Mouse (Mus musculus) hindbrain, postnatal 0 days (tissue): ENCODE results near the gene Ssbp4. TPM values are rescaled to one million over a fixed set of nuclear protein-coding genes. Genes with fewer than 3 reads are reported as not detected.

Experiments used
- ATAC-seq: fragments of 200-750 bp; cut with Nextera tagmentation; 2 replicates; pipeline ENCODE4 v1.8.0; 2017; ENCODE audit warnings: mild to moderate bottlenecking, moderate TSS enrichment, moderate library complexity
- DNase-seq: peaks from one replicate; pipeline ENCODE4 v3.0.0-alpha.2; 2015; ENCODE audit warnings: low spot score
- H3K27ac ChIP-seq: fragments of 300-500 bp; sonication (generic); 2 replicates; pipeline ENCODE4 v1.5.1; 2014; ENCODE audit warnings: mild to moderate bottlenecking
- H3K27me3 ChIP-seq: fragments of 300-500 bp; sonication (generic); 2 replicates; pipeline ENCODE4 v1.6.1; 2014; ENCODE audit warnings: low read length, mixed read lengths; ENCODE audit not compliant: insufficient read depth
- H3K36me3 ChIP-seq: fragments of 300-500 bp; sonication (generic); 2 replicates; pipeline ENCODE4 v1.6.1; 2014; ENCODE audit warnings: low read length, mixed read lengths; ENCODE audit not compliant: insufficient read depth
- H3K4me1 ChIP-seq: fragments of 300-500 bp; sonication (generic); 2 replicates; pipeline ENCODE4 v1.6.1; 2014; ENCODE audit warnings: antibody characterized with exemption, low read length, mixed read lengths; ENCODE audit not compliant: insufficient read depth
- H3K4me2 ChIP-seq: fragments of 300-500 bp; sonication (generic); 2 replicates; pipeline ENCODE4 v1.6.1; 2014; ENCODE audit warnings: low read depth, mild to moderate bottlenecking, low read length, moderate library complexity, mixed read lengths
- H3K4me3 ChIP-seq: fragments of 300-500 bp; sonication (generic); 2 replicates; pipeline ENCODE4 v1.5.1; 2014; ENCODE audit warnings: low read length
- H3K9ac ChIP-seq: fragments of 300-500 bp; sonication (generic); replicated peaks from 2 replicates; pipeline ENCODE4 v1.6.1; 2014; ENCODE audit warnings: mild to moderate bottlenecking, low read length, moderate library complexity, mixed read lengths
- H3K9me3 ChIP-seq: fragments of 300-500 bp; sonication (generic); 2 replicates; pipeline ENCODE4 v1.6.1; 2016; ENCODE audit warnings: low read length, mixed read lengths
- CTCF ChIP-seq: IDR thresholded peaks from 2 replicates; pipeline ENCODE4 v1.5.1; 2016; ENCODE audit warnings: antibody characterized with exemption, control low read depth, low read depth
- WGBS: fragments of 180-500 bp; shearing (Covaris S2); extraction: QIAGEN DNeasy Blood & Tissue Kit; methylation state at CpG from one replicate; pipeline ENCODE4 v1.1.7; 2014; 5-methylcytosine and 5-hydroxymethylcytosine counted together
- polyA plus RNA-seq: library from polyadenylated mRNA; unstranded; fragments of >200 nt; fragmentation: Nextera tagmentation; extraction: Ambion mirVana; gene quantifications from 2 replicates; pipeline ENCODE4 v1.2.1, GENCODE M21; 2015
- total RNA-seq: library from RNA; depleted of rRNA; stranded (reverse); fragments of >200 nt; gene quantifications from 2 replicates; pipeline ENCODE4 v1.2.3, GENCODE M21; 2014

The Ssbp4 gene
- total and polyA plus RNA-seq, 2 experiments from 2014 or later = 188 to 248 TPM

DNA sequence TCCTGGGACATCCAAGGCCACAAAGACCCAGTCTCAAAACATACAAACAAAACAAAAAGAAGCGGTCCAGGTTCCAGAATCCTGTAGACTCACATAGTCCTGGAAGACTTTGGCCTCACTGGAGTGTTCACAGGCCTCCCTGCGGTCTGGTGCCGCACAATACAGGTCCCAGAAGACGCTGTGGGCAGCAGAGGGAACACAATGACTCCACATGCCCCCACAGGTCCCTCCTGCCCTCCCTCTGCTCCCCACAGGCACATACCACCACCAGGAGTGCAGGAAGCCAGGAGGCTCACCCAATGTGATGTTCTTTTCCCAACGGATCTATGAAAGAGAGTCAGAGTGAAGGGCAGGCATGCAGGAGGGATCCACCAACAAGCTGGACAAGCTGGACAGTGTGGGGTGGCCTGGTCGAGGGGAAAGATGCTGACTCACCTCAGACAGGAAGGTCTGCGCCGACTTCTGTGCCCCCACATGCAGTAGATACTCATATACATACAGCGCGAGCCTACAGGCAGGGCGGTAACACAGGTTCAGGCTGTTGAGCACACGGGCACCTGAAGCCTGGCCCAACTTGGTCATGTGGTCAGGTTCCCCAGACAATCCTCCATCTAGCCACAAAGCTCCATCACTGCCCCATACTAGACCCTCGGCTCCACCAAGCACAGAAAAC lies 6.4 kb downstream of the Ssbp4 start:
- no peak for ATAC-seq
- Histone ChIP-seq H3K27ac (no peak overlapping the region), H3K4me2 (no peak overlapping the region), H3K27me3 (no peaks in the 10 kb centered on the region), H3K36me3 (no peaks in the 10 kb centered on the region), H3K4me3 (no peak overlapping the region), H3K4me1 (peaks cover 32% of the 10 kb centered on the region), H3K9ac (no peak overlapping the region), H3K9me3 (no peaks in the 10 kb centered on the region)
- TF ChIP-seq CTCF = no peak
- DNase-seq = no peak
- 89% methylated on average over 13 of the region's 13 CpGs for WGBS

DNA sequence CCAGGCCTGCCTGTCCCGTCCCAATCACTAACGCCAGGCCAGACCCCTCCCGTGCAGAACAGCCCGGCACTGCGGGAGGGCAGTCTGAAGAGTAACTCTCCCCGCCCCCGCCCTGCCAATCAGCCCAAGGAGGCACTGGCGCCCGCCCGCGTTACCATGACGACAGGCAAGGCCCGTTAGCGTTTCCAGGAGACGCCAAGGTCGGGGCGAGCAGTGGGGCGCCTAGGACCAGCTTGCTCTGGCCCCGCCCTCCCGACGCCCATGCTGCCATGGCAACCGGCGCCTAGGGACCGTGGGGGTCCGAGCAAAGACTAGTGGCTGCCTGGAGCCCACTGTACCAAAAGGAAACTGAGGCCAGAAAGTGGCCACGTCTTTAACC lies 7.4 kb downstream of the Ssbp4 start:
- Histone ChIP-seq H3K4me2 (peak overlapping the region; percentile 48), H3K27ac (peak overlapping the region; percentile 80; the same call in 1 of the 2 replicates), H3K4me3 (peak overlapping the region; percentile 14; the same call in 1 of the 2 replicates), H3K27me3 (no peaks in the 10 kb centered on the region), H3K9me3 (no peaks in the 10 kb centered on the region), H3K36me3 (no peaks in the 10 kb centered on the region), H3K4me1 (peaks cover 24% of the 10 kb centered on the region), H3K9ac (0 out of 2 replicates have a peak overlapping the region, but pooled peaks have one; percentile 13)
- DNase-seq (peak; percentile 95), ATAC-seq (peak; percentile 63)
- 1% methylated on average over 26 of the region's 26 CpGs for WGBS
- no peak for TF ChIP-seq CTCF

DNA sequence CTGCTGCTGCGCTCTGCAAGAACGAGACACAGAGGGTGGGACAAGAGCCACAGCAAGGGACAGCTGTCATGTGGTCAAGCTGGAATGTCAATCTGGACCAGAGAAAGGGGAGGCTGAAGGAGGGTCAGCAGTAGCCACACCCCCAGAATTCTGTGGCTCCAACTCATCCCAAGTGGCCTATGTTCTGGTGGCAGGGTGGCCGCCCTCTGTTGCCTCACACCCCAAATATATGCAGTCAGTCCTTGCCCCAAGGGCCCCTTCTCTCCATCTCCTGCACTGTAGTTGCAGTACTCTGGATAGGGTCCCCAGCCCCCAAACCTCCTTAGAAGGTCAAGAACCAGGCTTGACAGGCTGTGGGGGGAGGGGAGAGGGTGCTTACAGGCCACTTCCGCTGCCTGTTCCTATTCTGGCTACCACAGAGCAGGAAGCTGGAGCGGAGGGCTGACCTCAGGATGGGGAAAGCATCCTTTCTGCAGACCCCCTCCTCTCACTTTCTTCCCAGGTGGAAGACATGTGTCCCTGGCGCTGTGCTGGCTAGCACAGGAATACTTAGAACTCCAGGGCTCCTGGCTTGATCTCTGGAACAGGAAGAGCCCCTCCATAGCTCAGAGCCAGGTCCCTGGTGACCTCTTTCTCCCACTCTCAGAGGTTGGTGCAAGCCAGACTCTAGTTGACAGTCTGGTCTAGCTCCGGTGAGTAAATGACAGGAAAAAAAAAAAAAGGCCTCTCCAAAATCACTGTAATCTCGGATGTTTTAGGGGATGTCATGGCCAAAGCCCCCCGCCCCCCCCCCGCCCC lies 8.0 kb downstream of the Ssbp4 start:
- Histone ChIP-seq H3K27me3 (no peaks in the 10 kb centered on the region), H3K4me2 (peak overlapping the region; percentile 48), H3K9me3 (no peaks in the 10 kb centered on the region), H3K4me3 (peak overlapping the region; percentile 14; the same call in 1 of the 2 replicates), H3K9ac (peak overlapping the region; percentile 13; the same call in 1 of the 2 replicates), H3K36me3 (no peaks in the 10 kb centered on the region), H3K4me1 (peaks cover 24% of the 10 kb centered on the region), H3K27ac (peak overlapping the region; percentile 80)
- WGBS = 17% methylated on average over 10 of the region's 10 CpGs
- TF ChIP-seq CTCF = no peak
- DNase-seq (peak; percentile 27), ATAC-seq (no peak)

DNA sequence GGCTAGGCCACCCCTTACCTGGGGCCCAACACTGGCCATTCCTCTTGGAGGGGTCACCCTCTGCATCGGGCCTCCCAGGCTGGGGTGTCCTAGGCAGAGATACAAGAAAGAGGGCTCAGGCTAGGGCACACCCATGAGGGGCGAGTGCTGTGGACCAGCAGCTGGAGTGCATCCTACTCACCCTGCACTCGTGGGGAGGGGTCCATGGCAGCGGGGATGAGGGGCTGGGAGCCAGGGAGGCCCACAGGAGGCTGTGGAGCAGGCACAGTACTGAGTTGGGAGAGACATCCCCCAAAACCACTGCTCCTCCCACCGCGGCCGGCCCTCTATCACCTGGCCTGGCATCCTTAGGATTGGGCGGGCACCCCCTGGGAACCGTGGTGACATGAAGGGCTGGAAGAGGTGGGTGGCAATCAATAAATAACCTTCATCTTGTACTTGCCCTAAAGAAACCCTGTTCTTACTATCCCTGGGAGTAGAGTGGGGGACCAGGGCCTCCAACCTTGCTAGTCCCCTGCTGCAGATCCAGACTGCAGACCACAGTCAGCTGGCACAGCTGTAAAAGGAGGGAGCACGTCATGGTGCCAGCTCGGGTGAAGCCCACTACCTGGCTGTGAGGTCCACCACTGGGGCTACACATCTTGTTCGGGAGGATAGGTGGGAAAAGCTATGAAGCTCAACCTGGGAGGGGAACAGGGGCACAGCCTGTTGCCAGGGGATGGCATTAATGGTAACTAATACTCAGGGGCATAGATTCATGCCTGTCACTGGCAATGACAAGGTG lies 9.0 kb downstream of the Ssbp4 start:
- H3K27ac ChIP-seq = no peak overlapping the region

DNA sequence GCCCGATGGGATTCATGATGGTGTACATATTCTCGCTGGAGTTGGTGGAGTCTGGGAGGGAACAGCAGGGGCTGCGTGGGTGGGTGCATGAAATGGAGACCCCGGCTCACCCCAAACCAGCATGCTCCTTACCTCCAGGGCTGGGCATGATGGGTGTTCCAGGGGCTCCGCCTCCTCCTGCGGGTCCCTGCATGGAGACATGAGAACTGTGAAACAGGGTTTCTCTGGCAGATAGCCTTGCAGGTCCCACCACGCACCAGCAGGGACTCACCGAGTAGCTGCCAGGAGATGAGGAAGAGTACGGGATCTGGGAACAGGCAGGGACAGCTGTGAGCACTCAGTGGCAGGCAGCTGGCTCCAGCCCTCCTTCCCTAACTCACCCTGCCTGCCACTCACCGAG lies 9.9 kb downstream of the Ssbp4 start:
- Histone ChIP-seq H3K27me3 (no peaks in the 10 kb centered on the region), H3K4me3 (peak overlapping the region; percentile 31; the same call in 1 of the 2 replicates), H3K9ac (no peak overlapping the region), H3K9me3 (no peaks in the 10 kb centered on the region), H3K27ac (no peak overlapping the region), H3K36me3 (no peaks in the 10 kb centered on the region), H3K4me1 (peaks cover 34% of the 10 kb centered on the region), H3K4me2 (peak overlapping the region; percentile 59)
- WGBS = 15% methylated on average over 10 of the region's 10 CpGs
- no peak for TF ChIP-seq CTCF
- no peak for ATAC-seq
- DNase-seq = no peak

More for the DNA sequence above, 9.0 kb downstream of the Ssbp4 start:
- Histone ChIP-seq H3K36me3 (no peaks in the 10 kb centered on the region), H3K4me2 (no peak overlapping the region), H3K4me3 (no peak overlapping the region), H3K9me3 (no peaks in the 10 kb centered on the region), H3K9ac (no peak overlapping the region), H3K27me3 (no peaks in the 10 kb centered on the region), H3K4me1 (peaks cover 31% of the 10 kb centered on the region)
- no peak for TF ChIP-seq CTCF
- 77% methylated on average over 12 of the region's 12 CpGs for WGBS
- ATAC-seq (no peak), DNase-seq (no peak)

DNA sequence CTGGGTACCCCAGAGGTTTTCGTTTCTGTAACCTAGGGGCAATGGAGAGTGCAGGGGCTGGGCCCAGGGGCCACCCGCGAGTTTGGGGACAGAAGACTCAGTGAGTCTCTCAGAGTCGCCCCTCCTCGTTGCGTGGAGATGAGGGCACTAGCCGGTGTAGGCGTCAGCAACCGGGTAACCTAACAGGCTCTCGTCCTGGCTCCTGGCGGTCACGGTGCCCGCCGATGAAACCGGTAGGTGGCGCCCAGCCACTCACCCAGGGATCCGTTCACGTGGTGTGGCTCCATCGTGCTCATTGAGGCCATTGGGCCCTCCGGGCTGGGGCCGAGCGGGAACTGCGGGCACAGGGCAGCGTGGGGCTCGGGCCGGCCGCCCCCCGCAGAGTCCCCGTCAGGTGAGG lies 10.4 kb downstream of the Ssbp4 start:
- Histone ChIP-seq H3K27ac (no peak overlapping the region), H3K9me3 (no peaks in the 10 kb centered on the region), H3K9ac (peak overlapping the region; percentile 53; the same call in 1 of the 2 replicates), H3K27me3 (no peaks in the 10 kb centered on the region), H3K4me2 (peak overlapping the region; percentile 59), H3K4me1 (peaks cover 34% of the 10 kb centered on the region), H3K36me3 (no peaks in the 10 kb centered on the region), H3K4me3 (peak overlapping the region; percentile 31)
- DNase-seq = peak; percentile 87
- peak; percentile 79 for TF ChIP-seq CTCF
- 4% methylated on average over 29 of the region's 29 CpGs for WGBS
- ATAC-seq = peak; percentile 33
